Mouse (Mus musculus): ENCODE data around the gene Gm11938. TPM values are rescaled to one million over a fixed set of nuclear protein-coding genes. Genes with fewer than 3 reads are reported as not detected.
"Not testable (repeated sequence)": the region's sequence is repeated elsewhere in the genome, so short reads cannot be mapped to it uniquely, and the experiment has no call there.

Gm11938 gene
- not detected in 2 replicates for polyA plus RNA-seq (2015; fragmentation: Nextera tagmentation; extraction: Ambion mirVana)

DNA sequence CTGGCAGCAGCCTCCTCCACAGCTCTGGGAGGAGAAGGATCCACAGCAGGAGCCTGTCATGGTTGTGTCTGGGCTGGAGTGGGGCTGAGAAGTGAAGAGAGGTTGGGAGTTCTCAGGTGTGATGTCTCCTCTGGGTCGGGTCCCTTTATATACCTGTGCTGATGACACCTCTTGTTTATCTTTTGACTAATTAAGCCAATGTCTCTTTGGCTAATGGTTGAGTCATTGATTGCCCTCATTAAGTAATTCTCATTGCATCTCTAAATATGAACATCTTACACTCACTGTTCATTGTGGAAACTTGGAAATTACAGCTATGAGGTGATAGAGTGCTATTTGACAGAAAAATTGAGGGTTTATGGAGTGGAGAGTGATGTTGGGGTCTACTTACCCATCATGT is at the start of gene Gm11938:
TSS of gene Gm11938 (minus strand) at position 101 of the 400 bp plus-strand sequence.
- H3K27ac ChIP-seq (replicated peaks); H3K36me3 ChIP-seq; H3K4me3 ChIP-seq; H3K9me3 ChIP-seq; H3K9ac ChIP-seq; H3K4me2 ChIP-seq; H3K4me1 ChIP-seq (replicated peaks); H3K27me3 ChIP-seq; ATAC-seq (ENCODE audit: low FRiP score, low read depth): not testable (repeated sequence)
- WGBS: 88% methylated on average over 1 of the region's 1 CpGs

DNA sequence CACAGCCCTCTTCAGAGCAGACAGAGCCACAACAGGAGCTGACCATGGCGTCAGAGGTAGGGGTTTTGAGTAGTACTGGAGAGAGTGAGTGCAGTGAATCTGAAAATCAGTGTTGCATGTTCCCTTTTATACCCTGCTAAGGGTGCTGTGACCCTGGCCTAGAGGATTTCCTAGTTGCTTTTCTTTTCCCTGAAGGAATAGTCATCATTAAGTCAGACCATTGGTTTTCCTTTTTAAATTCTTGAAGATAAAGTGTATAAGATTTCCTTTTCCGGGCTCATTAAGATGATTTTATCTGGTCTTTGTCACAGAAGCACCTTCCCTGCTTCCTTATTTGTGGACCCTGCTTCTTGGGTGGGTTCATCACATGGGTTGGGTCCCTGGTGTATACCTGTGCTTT is 47.0 kb upstream of the Gm11938 start, which contains the start of gene Gm11555:
TSS of gene Gm11555 (minus strand) at position 101 of the 400 bp plus-strand sequence.
- ATAC-seq (ENCODE audit: low FRiP score, low read depth): no peak
- WGBS: 88% methylated on average over 2 of the region's 2 CpGs
- no peaks in the 10 kb centered on the region for H3K27me3 ChIP-seq
- no peaks in the 10 kb centered on the region for H3K9me3 ChIP-seq
- H3K4me1 ChIP-seq (replicated peaks): no peaks in the 10 kb centered on the region
- no peak within 1 kb of the TSS for H3K4me3 ChIP-seq
- no peak within 1 kb of the TSS for H3K9ac ChIP-seq
- no peak within 1 kb of the TSS for H3K4me2 ChIP-seq
- no peaks in the 10 kb centered on the region for H3K36me3 ChIP-seq
- no peak within 1 kb of the TSS for H3K27ac ChIP-seq (replicated peaks)

DNA sequence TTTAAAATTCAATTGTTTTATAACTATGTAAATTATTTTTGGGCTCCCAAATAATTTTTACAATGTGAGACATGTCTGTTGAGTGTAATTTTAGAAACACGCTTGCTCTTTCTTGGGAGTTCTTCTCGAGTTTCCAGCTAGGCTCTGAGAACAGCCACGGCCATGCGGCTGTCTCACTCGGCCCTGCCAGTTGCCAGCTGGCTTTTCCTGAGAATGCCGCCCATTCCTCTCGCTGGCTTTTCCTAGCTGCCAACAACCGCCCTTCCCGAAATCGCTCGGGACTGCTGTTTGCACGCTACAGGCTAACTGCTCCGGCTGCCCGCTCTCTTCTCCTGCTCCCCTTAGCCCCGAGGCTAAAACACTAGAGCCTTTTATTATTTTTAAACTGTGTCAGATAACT is 43.3 kb upstream of the Gm11938 start:
- ATAC-seq (ENCODE audit: low FRiP score, low read depth): no peak
- no peak overlapping the region for H3K27ac ChIP-seq (replicated peaks)
- no peaks in the 10 kb centered on the region for H3K36me3 ChIP-seq
- no peak overlapping the region for H3K9ac ChIP-seq
- H3K4me1 ChIP-seq (replicated peaks): no peaks in the 10 kb centered on the region
- no peaks in the 10 kb centered on the region for H3K27me3 ChIP-seq
- H3K4me2 ChIP-seq: no peak overlapping the region
- WGBS: 88% methylated on average over 15 of the region's 15 CpGs
- H3K9me3 ChIP-seq: no peaks in the 10 kb centered on the region
- H3K4me3 ChIP-seq: no peak overlapping the region

DNA sequence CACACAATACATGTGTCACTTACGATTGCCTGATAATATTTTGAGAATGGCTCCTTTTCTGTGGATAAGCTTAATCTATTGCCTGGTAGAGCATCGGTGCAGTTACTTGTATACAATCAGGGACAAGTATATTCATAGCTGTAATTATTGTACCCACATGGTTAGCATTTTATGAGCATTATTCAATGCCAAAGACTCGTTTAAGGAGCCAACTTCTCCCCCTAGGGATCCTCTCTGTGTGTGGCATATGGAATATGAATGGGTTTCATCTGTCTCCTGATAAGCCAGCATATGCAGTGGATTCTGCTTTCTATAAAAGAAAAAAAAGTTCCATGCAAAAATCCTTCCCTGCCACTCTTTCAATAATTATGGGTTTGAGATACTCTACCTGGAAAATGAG is 41.2 kb upstream of the Gm11938 start:
- Histone ChIP-seq H3K4me3 (no peak overlapping the region), H3K4me2 (no peak overlapping the region), H3K4me1 (replicated peaks) (no peaks in the 10 kb centered on the region), H3K27ac (replicated peaks) (no peak overlapping the region), H3K27me3 (no peaks in the 10 kb centered on the region), H3K9ac (no peak overlapping the region), H3K9me3 (no peaks in the 10 kb centered on the region), H3K36me3 (no peaks in the 10 kb centered on the region)
- ATAC-seq (ENCODE audit: low FRiP score, low read depth): no peak
- 61% methylated on average over 3 of the region's 3 CpGs for WGBS

DNA sequence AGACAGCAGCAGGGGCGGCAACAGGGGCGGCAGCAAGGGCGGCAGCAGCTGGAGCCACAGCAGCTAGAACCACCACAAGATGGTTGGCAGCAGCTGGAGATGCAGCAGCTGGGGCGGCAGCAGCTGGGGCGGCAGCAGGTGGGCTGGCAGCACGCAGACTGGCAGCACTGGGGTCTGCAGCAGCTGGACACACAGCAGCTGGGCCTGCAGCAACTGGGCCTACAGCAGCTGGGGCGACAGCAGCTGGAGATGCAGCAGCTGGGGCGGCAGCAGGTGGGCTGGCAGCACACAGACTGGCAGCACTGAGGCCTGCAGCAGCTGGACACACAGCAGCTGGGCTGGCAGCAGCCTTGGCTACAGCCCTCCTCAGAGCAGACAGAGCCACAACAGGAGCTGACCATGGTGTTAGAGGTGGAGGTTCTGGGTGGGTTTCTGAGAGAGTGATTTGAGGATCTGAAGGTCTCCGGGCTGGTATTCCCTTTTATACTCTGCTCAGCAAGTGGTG is 40.6 kb upstream of the Gm11938 start, which contains the start of gene Krtap4-7:
TSS of gene Krtap4-7 (minus strand) at position 455 of the 505 bp plus-strand sequence.
- not testable (repeated sequence) for H3K9ac ChIP-seq
- WGBS: 81% methylated on average over 9 of the region's 9 CpGs

DNA sequence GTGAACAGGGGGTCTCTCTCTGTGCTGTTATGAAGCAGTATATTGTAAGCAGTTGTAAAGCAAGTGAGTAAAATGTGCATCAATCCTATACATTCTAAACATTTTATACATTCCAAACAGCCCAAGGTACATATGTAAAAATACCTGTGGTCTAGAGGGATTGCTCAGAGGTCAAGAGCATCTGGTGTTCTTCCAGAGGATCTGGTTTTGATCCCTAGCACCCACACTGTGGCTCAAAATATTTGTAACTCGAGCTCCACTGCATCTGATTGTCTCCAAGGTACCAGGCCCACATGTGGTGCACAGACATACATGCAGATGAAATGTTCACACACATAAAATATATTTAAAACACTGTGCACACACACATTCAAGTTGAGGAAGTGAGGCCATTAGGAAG is 37.8 kb upstream of the Gm11938 start:
- no peak overlapping the region for H3K27ac ChIP-seq (replicated peaks)
- no peaks in the 10 kb centered on the region for H3K36me3 ChIP-seq
- H3K9me3 ChIP-seq: no peaks in the 10 kb centered on the region
- no peaks in the 10 kb centered on the region for H3K4me1 ChIP-seq (replicated peaks)
- H3K9ac ChIP-seq: no peak overlapping the region
- WGBS: 43% methylated on average over 1 of the region's 1 CpGs
- H3K4me3 ChIP-seq: no peak overlapping the region
- ATAC-seq (ENCODE audit: low FRiP score, low read depth): no peak
- no peaks in the 10 kb centered on the region for H3K27me3 ChIP-seq
- no peak overlapping the region for H3K4me2 ChIP-seq

More for the DNA sequence above, 40.6 kb upstream of the Gm11938 start, which contains the start of gene Krtap4-7:
- H3K36me3 ChIP-seq; H3K4me3 ChIP-seq; H3K9me3 ChIP-seq; ATAC-seq (ENCODE audit: low FRiP score, low read depth); H3K4me1 ChIP-seq (replicated peaks); H3K4me2 ChIP-seq; H3K27ac ChIP-seq (replicated peaks); H3K27me3 ChIP-seq: not testable (repeated sequence)

DNA sequence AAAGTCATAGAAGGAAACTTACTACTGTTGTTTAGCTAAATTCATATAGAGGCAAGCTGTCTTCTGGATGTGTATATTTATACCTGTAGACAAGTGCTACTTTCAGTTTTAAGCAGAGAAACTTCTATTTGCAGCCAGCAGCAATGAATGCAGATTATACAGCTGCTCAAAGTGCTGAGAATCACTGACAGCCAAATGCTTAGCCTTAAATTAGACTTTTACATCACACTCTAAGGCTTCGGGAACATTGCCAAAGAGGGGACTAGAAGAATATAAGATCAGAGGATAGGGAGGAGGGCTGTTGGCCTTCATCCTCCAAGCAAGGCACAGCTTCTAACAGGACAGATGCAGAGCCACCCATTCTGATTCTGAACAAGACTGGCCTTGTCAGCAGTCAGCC is 34.0 kb upstream of the Gm11938 start:
- no peak overlapping the region for H3K27ac ChIP-seq (replicated peaks)
- H3K4me1 ChIP-seq (replicated peaks): no peaks in the 10 kb centered on the region
- WGBS: 73% methylated on average over 1 of the region's 1 CpGs
- H3K36me3 ChIP-seq: no peaks in the 10 kb centered on the region
- H3K9ac ChIP-seq: no peak overlapping the region
- no peaks in the 10 kb centered on the region for H3K27me3 ChIP-seq
- H3K9me3 ChIP-seq: no peaks in the 10 kb centered on the region
- no peak overlapping the region for H3K4me3 ChIP-seq
- ATAC-seq (ENCODE audit: low FRiP score, low read depth): no peak
- H3K4me2 ChIP-seq: no peak overlapping the region

DNA sequence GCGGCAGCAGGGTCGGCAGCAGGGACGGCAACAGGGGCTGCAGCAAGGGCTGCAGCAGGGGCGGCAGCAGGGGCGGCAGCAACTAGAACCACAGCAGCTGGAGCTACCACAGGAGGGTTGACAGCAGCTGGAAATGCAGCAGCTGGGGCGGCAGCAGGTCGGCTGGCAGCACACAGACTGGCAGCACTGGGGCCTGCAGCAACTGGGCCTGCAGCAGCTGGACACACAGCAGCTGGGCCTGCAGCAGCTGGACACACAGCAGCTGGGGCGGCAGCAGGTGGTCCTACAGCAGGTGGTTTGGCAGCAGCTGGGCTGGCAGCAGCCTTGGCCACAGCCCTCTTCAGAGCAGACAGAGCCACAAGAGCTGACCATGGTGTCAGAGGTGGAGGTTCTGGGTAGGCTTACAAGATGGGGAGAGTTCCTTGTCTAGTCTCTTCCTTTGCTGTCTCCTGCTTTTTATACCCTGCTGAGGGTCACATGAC is 31.6 kb upstream of the Gm11938 start, which contains the start of gene Krtap4-2:
TSS of gene Krtap4-2 (minus strand) at position 432 of the 482 bp plus-strand sequence.
- Histone ChIP-seq H3K27ac (replicated peaks) (no peak within 1 kb of the TSS), H3K27me3 (no peaks in the 10 kb centered on the region), H3K9me3 (no peaks in the 10 kb centered on the region), H3K9ac (no peak within 1 kb of the TSS), H3K36me3 (no peaks in the 10 kb centered on the region), H3K4me1 (replicated peaks) (no peaks in the 10 kb centered on the region), H3K4me2 (no peak within 1 kb of the TSS), H3K4me3 (no peak within 1 kb of the TSS)
- ATAC-seq (ENCODE audit: low FRiP score, low read depth): no peak
- WGBS: 38% methylated on average over 8 of the region's 8 CpGs

DNA sequence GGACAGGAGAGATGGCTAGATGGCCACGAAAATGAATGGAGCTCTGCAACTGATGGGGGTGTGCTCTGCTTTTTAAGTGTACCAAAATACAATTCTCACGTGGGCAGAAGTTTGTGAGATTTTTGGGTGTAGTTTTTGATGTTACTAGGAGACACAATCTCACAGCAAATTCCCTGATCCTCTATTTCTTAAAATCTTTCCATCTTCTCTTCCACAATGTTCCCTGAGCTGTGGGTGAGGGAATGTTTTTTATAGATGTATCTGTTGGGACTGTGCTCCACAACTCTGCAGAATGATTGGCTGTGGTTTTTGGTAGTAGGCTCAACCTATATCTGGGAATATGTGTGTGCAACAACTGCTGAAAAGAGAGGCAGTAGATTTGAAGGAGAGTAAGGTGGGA is 30.2 kb upstream of the Gm11938 start:
- no peak overlapping the region for H3K27ac ChIP-seq (replicated peaks)
- H3K4me3 ChIP-seq: no peak overlapping the region
- no peak for ATAC-seq (ENCODE audit: low FRiP score, low read depth)
- no peaks in the 10 kb centered on the region for H3K27me3 ChIP-seq
- 67% methylated on average over 2 of the region's 2 CpGs for WGBS
- no peaks in the 10 kb centered on the region for H3K4me1 ChIP-seq (replicated peaks)
- no peaks in the 10 kb centered on the region for H3K36me3 ChIP-seq
- H3K9me3 ChIP-seq: no peaks in the 10 kb centered on the region
- no peak overlapping the region for H3K4me2 ChIP-seq
- no peak overlapping the region for H3K9ac ChIP-seq

DNA sequence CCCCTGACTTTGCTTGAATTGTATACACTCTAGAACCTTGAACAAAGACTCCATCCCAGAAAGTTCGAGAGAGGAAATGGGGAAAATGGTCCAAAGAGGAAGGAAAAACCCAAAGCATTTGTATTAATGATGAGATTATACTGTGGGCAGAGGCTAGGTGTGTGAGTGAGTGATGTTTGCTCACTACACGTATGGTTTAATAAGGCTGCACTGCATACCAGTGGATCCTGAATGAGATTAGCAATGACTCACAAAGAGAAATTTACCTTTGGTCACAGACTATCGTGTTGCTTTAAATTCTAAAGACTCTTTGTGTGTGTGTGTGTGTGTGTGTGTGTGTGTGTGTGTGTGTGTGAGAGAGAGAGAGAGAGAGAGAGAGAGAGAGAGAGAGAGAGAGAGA is 27.8 kb upstream of the Gm11938 start:
- no peak for ATAC-seq (ENCODE audit: low FRiP score, low read depth)
- H3K27me3 ChIP-seq: no peaks in the 10 kb centered on the region

DNA sequence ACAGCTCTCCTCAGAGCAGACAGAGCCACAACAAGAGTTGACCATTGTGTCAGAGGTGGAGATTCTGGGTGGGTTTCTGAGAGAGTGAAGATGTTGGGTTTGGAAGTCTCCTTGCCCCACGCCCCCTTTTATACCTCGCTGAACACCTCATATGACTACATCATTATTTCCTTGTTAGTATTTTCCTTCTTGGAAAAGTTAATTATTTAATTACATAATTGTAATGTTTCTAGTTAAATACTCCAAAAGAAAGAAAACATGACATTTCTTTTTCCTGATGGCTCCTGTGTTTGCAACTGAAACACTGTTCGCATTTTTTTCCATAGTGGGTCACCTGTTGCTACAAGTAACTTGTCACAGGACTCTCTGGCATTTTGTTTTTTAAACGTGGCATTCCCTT is 25.0 kb upstream of the Gm11938 start, which contains the start of gene Krtap4-1:
TSS of gene Krtap4-1 (minus strand) at position 101 of the 400 bp plus-strand sequence.
- no peak within 1 kb of the TSS for H3K4me3 ChIP-seq
- H3K4me1 ChIP-seq (replicated peaks): no peaks in the 10 kb centered on the region
- no peaks in the 10 kb centered on the region for H3K9me3 ChIP-seq
- H3K27ac ChIP-seq (replicated peaks): no peak within 1 kb of the TSS
- no peaks in the 10 kb centered on the region for H3K36me3 ChIP-seq
- no peak for ATAC-seq (ENCODE audit: low FRiP score, low read depth)
- no peaks in the 10 kb centered on the region for H3K27me3 ChIP-seq
- WGBS: 86% methylated on average over 4 of the region's 4 CpGs
- H3K4me2 ChIP-seq: no peak within 1 kb of the TSS
- no peak within 1 kb of the TSS for H3K9ac ChIP-seq

More for the DNA sequence above, 27.8 kb upstream of the Gm11938 start:
- H3K4me1 ChIP-seq (replicated peaks): no peaks in the 10 kb centered on the region
- no peaks in the 10 kb centered on the region for H3K9me3 ChIP-seq
- no peaks in the 10 kb centered on the region for H3K36me3 ChIP-seq
- no peak overlapping the region for H3K9ac ChIP-seq
- H3K27ac ChIP-seq (replicated peaks): no peak overlapping the region
- H3K4me3 ChIP-seq: no peak overlapping the region
- H3K4me2 ChIP-seq: no peak overlapping the region
- WGBS: 81% methylated on average over 3 of the region's 3 CpGs

DNA sequence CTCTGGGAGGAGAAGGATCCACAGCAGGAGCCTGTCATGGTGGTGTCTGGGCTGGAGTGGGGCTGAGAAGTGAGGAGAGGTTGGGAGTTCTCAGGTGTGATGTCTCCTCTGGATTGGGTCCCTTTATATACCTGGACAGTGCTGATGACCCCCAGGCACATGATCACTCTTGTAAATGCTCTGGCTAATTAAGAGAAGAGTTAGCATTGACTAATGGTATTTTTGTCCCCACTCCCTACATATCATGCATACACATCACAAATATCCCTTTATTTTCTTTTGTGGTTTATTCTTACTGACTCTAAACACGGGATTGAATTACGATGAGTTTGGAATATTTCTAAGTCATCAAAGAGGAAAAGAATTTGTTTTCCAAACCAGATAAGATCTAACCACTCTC is 17.2 kb upstream of the Gm11938 start, which contains the start of gene Gm11562:
TSS of gene Gm11562 (minus strand) at position 101 of the 400 bp plus-strand sequence.
- Histone ChIP-seq H3K27me3 (no peaks in the 10 kb centered on the region), H3K4me2 (no peak within 1 kb of the TSS), H3K9ac (no peak within 1 kb of the TSS), H3K27ac (replicated peaks) (no peak within 1 kb of the TSS), H3K4me3 (no peak within 1 kb of the TSS), H3K9me3 (no peaks in the 10 kb centered on the region), H3K36me3 (no peaks in the 10 kb centered on the region), H3K4me1 (replicated peaks) (no peaks in the 10 kb centered on the region)
- 94% methylated on average over 2 of the region's 2 CpGs for WGBS
- no peak for ATAC-seq (ENCODE audit: low FRiP score, low read depth)
